Mouse (Mus musculus): ENCODE measurements around the gene Rbl1. TPM values are rescaled to one million over a fixed set of nuclear protein-coding genes. Genes with fewer than 3 reads are reported as not detected.

Rbl1 gene
- polyA plus RNA-seq, 1 experiment from 2014 or later = 23.3 TPM

DNA sequence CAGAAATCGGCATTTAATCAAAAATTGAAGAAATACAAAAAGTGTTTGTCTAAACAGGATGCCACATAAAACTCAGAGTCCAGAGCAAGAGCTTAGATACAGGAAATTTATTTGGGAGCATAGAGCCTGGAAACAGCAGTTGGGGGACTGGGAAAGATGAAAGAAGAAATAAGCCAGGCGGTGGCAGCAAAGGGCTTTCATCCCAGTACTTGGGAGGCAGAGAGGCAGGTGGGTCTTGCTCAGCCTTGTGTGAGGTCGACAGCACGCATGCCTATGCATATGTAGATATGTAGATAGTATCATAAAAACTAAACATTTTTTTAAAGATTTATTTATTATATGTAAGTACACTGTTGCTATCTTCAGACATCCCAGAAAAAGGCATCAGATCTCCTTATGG lies 76.3 kb downstream of the Rbl1 start:
- WGBS = 59% methylated on average over 4 of the region's 4 CpGs
- Histone ChIP-seq H3K36me3 (no peaks in the 10 kb centered on the region), H3K4me1 (replicated peaks) (0 out of 2 replicates have a peak, but pooled peaks cover 10% of the 10 kb centered on the region), H3K9me3 (no peaks in the 10 kb centered on the region), H3K4me2 (replicated peaks) (no peak overlapping the region), H3K4me3 (replicated peaks) (no peak overlapping the region), H3K9ac (no peak overlapping the region), H3K27me3 (replicated peaks) (no peaks in the 10 kb centered on the region), H3K27ac (no peak overlapping the region)
- ATAC-seq = no peak

DNA sequence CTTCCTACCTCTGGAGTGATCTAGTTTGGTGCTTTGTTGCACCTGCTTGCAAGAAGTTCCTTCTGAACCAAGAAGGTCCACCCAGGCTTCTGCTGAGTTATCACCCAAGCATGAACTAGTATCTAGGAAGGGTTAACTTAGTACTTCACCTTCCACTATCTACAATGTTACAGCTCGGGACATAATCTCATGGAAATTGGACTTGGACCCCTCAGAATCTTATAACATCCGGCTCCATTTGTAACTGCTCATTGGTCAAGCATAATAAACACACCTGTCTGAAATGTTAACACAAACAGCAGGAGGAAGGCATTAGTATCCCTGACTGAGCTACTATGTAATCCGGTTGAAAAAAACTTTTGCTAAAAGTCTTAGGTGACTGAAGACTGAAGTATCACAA lies 77.0 kb downstream of the Rbl1 start:
- Histone ChIP-seq H3K4me3 (replicated peaks) (no peak overlapping the region), H3K4me2 (replicated peaks) (peak overlapping the region; percentile 14; the same call in 1 of the 2 replicates), H3K27me3 (replicated peaks) (no peaks in the 10 kb centered on the region), H3K9ac (no peak overlapping the region), H3K4me1 (replicated peaks) (0 out of 2 replicates have a peak, but pooled peaks cover 10% of the 10 kb centered on the region), H3K9me3 (no peaks in the 10 kb centered on the region), H3K27ac (peak overlapping the region; percentile 48; the same call in 1 of the 2 replicates), H3K36me3 (no peaks in the 10 kb centered on the region)
- ATAC-seq = peak; percentile 78
- WGBS = 50% methylated on average over 3 of the region's 3 CpGs

DNA sequence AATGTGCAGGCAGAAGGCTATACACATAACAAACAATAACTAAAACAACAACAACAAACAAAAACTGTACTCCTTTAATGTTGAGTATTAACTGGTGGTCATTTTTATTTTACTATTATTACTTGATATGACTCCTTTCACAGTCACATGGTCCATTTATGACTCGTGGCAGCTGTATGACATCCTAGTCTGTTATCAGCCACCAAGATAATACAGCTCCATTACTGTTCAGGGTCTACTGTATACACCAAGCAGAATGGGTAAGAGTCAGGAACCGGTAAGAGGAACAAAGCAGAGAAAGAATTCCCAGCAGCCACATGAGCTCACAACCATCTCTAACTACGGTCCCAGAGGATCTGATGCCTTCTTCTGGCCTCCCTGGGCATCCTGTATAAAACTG lies 79.1 kb downstream of the Rbl1 start:
- no peaks in the 10 kb centered on the region for H3K27me3 ChIP-seq (replicated peaks)
- ATAC-seq = peak; percentile 68; the same call in 1 of the 2 replicates

DNA sequence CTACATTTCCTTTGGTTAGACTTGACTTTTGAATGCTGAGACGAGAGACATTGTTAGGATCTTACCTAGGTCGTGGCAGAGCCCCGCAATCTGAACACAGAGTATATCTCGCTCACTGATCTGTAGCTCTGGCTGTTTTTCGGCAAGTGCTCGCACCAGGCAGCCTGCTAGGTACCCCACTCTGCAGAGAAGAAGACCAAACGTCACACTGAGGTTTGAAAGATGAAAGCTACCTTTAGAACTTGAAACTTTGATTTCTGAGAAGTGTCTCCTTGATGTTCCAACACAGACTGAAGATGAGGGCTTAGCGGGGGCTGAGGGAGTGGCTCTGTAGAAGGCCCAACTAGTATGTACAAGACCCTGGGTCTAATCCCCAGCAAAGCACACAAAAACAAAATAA lies 82.6 kb downstream of the Rbl1 start:
- WGBS = 87% methylated on average over 8 of the region's 8 CpGs
- 0 out of 2 replicates have a peak, but pooled peaks cover 6% of the 10 kb centered on the region for H3K36me3 ChIP-seq
- no peak for ATAC-seq

More for the DNA sequence above, 79.1 kb downstream of the Rbl1 start:
- H3K9ac ChIP-seq = no peak overlapping the region
- no peak overlapping the region for H3K4me3 ChIP-seq (replicated peaks)
- 0 out of 2 replicates have a peak, but pooled peaks cover 4% of the 10 kb centered on the region for H3K36me3 ChIP-seq
- H3K9me3 ChIP-seq = no peaks in the 10 kb centered on the region
- 0 out of 2 replicates have a peak, but pooled peaks cover 8% of the 10 kb centered on the region for H3K4me1 ChIP-seq (replicated peaks)
- WGBS = 70% methylated on average over 3 of the region's 3 CpGs
- H3K27ac ChIP-seq = no peak overlapping the region
- no peak overlapping the region for H3K4me2 ChIP-seq (replicated peaks)

DNA sequence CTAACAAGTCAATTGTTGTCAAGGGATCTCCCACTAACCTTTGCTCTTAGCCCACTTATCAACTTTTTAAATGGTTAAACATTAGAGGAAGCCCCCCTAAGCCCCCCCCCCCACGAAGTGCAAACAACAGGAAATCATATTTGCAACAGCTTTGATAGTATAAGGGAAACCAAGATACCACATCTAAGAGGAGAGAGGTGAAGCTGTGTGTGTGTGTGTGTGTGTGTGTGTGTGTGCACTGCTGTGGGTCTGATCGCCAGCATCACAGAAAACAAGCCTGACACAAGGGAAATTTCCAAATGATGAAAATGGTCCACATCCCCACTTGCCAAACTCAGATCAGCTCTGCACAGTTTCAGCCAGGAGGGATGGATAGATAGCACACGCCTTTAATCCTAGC lies 85.3 kb downstream of the Rbl1 start:
- Histone ChIP-seq H3K9me3 (no peaks in the 10 kb centered on the region), H3K4me3 (replicated peaks) (no peak overlapping the region), H3K27me3 (replicated peaks) (no peaks in the 10 kb centered on the region), H3K27ac (no peak overlapping the region), H3K9ac (no peak overlapping the region), H3K4me1 (replicated peaks) (no peaks in the 10 kb centered on the region), H3K4me2 (replicated peaks) (no peak overlapping the region), H3K36me3 (peaks cover 16% of the 10 kb centered on the region; the same call in 1 of the 2 replicates)
- ATAC-seq = peak; percentile 44
- 47% methylated on average over 3 of the region's 3 CpGs for WGBS

More for the DNA sequence above, 82.6 kb downstream of the Rbl1 start:
- no peaks in the 10 kb centered on the region for H3K4me1 ChIP-seq (replicated peaks)
- no peak overlapping the region for H3K27ac ChIP-seq
- H3K9me3 ChIP-seq = no peaks in the 10 kb centered on the region
- H3K4me3 ChIP-seq (replicated peaks) = no peak overlapping the region
- H3K27me3 ChIP-seq (replicated peaks) = no peaks in the 10 kb centered on the region
- no peak overlapping the region for H3K9ac ChIP-seq
- H3K4me2 ChIP-seq (replicated peaks) = no peak overlapping the region

DNA sequence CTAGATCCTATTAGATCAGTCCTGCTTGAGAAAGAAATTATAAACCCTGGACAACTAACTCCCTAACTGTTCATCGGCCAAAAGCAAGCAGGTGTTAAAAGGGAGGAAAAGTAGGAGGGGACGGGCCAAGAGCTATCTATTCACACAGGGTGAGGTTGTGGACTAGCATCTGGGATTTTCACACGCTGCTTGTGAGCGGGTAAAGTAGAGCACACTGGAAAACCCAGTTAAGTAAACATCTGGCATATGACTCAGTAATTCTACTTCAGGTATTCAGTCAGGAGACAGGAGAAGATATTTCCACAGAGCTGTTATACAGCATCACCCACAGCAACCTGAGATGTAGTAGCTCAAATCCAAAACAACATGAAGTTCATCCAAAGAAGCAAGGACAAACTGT lies 85.8 kb downstream of the Rbl1 start:
- Histone ChIP-seq H3K4me1 (replicated peaks) (no peaks in the 10 kb centered on the region), H3K36me3 (peaks cover 19% of the 10 kb centered on the region; the same call in 1 of the 2 replicates), H3K9me3 (no peaks in the 10 kb centered on the region), H3K27me3 (replicated peaks) (no peaks in the 10 kb centered on the region), H3K9ac (no peak overlapping the region), H3K4me2 (replicated peaks) (no peak overlapping the region), H3K27ac (no peak overlapping the region), H3K4me3 (replicated peaks) (no peak overlapping the region)
- WGBS = 53% methylated on average over 4 of the region's 4 CpGs
- peak; percentile 77 for ATAC-seq

DNA sequence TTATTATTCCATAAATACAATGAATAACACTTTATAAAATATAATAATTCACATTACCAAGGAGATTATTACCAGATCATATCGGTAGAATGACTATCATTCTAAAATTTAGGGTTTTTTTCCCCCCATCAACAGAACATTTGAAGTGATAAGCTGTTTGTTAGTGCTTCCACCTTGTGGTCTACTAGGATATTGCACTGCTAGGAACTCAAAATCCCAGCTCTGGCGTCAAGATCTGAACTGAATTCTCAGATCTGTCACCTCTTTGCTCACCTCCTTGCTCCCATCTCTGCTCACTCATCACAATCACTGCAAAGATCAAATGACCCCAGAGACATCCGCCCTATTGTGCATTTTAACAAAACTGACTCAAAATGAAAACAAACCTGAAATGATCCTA lies 87.4 kb downstream of the Rbl1 start:
- Histone ChIP-seq H3K27ac (no peak overlapping the region), H3K27me3 (replicated peaks) (no peaks in the 10 kb centered on the region), H3K4me3 (replicated peaks) (no peak overlapping the region), H3K4me1 (replicated peaks) (no peaks in the 10 kb centered on the region), H3K36me3 (peaks cover 22% of the 10 kb centered on the region; the same call in 1 of the 2 replicates), H3K9ac (no peak overlapping the region), H3K4me2 (replicated peaks) (no peak overlapping the region), H3K9me3 (no peaks in the 10 kb centered on the region)
- no peak for ATAC-seq
- 23% methylated on average over 3 of the region's 3 CpGs for WGBS

DNA sequence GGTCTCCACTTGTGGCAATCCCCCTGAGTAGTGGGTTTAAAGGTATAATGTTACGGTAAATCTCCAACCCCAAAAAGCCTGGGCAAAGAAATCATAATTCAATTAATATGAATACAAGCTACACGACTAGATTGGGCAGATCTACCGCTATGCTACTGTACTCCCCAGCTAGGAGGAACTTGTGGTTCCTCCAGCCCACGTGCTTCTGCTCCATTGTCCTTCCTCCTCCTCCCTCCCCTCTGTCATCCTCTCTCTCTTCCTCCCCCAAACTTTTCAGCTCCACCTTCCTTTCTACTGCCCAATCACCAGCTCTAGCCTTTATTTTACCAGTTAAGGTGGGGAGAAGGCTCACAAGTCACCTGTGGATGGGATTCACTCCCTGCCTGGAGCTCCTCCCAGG lies 96.1 kb downstream of the Rbl1 start:
- Histone ChIP-seq H3K36me3 (0 out of 2 replicates have a peak, but pooled peaks cover 2% of the 10 kb centered on the region), H3K9me3 (no peaks in the 10 kb centered on the region), H3K27me3 (replicated peaks) (no peaks in the 10 kb centered on the region), H3K27ac (no peak overlapping the region), H3K4me2 (replicated peaks) (no peak overlapping the region), H3K9ac (no peak overlapping the region), H3K4me3 (replicated peaks) (no peak overlapping the region), H3K4me1 (replicated peaks) (no peaks in the 10 kb centered on the region)
- WGBS = 89% methylated on average over 4 of the region's 4 CpGs
- ATAC-seq = no peak

DNA sequence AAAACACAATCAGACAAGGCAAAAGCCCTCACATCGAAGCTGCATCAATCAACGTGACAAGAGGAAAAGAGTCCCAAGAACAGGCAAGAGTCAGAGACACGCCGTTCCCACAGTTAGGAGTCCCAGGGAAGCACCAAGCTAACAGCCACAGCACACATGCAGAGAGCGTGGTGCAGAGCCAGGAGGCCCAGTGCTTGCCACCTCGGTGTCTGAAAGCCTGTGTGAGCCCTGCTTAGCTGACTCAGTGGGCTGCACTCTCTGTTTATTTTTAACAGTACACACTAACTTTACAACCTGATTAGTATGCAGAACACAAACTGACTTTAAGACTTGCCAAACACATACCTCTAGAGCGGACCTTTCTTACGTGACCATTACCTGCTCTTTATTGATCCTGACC lies 99.9 kb downstream of the Rbl1 start:
- ATAC-seq = no peak
- H3K4me2 ChIP-seq (replicated peaks) = no peak overlapping the region
- no peak overlapping the region for H3K4me3 ChIP-seq (replicated peaks)
- no peak overlapping the region for H3K27ac ChIP-seq
- no peaks in the 10 kb centered on the region for H3K4me1 ChIP-seq (replicated peaks)
- H3K9me3 ChIP-seq = no peaks in the 10 kb centered on the region
- H3K27me3 ChIP-seq (replicated peaks) = no peaks in the 10 kb centered on the region
- no peak overlapping the region for H3K9ac ChIP-seq
- H3K36me3 ChIP-seq = peaks cover 10% of the 10 kb centered on the region; the same call in 1 of the 2 replicates
- 90% methylated on average over 8 of the region's 8 CpGs for WGBS

DNA sequence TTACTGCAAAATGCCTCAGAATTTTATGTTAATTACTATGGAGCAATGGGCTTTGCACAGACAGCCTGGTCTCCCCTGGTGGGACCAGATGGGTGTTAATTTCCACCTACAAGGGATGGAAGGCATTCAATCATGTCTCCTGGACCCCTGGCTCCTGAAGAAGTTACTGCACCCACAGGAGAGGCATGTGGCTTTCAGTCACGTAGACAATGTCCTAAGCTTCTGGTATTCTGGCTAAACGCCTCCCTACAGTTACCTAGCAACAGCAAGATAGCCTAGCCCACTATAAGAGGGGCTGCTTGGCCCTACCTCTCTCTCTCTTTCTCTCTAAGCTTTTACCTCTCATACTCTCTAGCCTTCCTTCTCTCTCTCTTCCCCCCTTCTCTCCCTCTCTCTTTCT lies 102.1 kb downstream of the Rbl1 start:
- no peak for ATAC-seq
- Histone ChIP-seq H3K27me3 (replicated peaks) (no peaks in the 10 kb centered on the region), H3K9me3 (no peaks in the 10 kb centered on the region), H3K36me3 (peaks cover 10% of the 10 kb centered on the region; the same call in 1 of the 2 replicates), H3K4me2 (replicated peaks) (no peak overlapping the region), H3K4me1 (replicated peaks) (no peaks in the 10 kb centered on the region), H3K9ac (no peak overlapping the region), H3K4me3 (replicated peaks) (no peak overlapping the region), H3K27ac (no peak overlapping the region)
- 75% methylated on average over 2 of the region's 2 CpGs for WGBS

DNA sequence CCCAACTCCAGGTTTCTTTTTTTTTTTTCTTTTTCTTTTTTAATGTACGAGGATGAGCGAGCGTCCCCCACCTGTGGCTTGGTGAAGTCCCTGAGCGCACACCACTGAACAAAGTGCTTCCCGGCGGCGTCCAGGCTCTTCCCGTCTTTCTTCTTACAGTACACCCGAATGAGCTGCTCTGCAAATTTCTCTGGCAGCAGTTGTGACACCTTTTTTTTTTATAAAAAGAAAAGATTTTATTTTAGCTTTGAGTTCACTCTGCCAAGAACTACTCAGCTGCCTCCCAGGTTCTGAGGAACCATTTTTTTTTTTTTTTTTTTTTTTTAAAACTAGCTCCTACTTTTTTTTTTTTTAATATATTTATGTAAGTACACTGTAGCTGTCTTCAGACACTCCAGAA lies 102.7 kb downstream of the Rbl1 start:
- Histone ChIP-seq H3K9me3 (no peaks in the 10 kb centered on the region), H3K4me1 (replicated peaks) (no peaks in the 10 kb centered on the region), H3K9ac (no peak overlapping the region), H3K27ac (no peak overlapping the region), H3K4me2 (replicated peaks) (no peak overlapping the region), H3K36me3 (peaks cover 10% of the 10 kb centered on the region; the same call in 1 of the 2 replicates), H3K4me3 (replicated peaks) (no peak overlapping the region), H3K27me3 (replicated peaks) (no peaks in the 10 kb centered on the region)
- ATAC-seq = no peak
- 97% methylated on average over 9 of the region's 9 CpGs for WGBS

DNA sequence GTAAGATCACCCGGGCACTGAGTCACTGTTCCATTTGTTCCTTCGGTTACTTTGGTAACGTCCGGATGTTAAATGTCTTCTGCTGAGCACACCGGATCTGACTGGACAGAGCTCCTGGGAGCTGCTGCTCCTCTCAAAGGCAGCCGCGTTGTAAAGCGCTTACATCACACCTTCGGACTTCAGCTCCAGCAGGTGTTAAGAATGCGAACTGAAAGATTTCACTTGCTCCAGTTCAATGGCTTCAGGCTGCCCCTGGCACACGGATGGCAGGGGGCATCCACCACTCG lies 104.1 kb downstream of the Rbl1 start:
- no peak overlapping the region for H3K27ac ChIP-seq
- H3K4me3 ChIP-seq (replicated peaks) = no peak overlapping the region
- no peak overlapping the region for H3K4me2 ChIP-seq (replicated peaks)
- H3K36me3 ChIP-seq = peaks cover 10% of the 10 kb centered on the region; the same call in 1 of the 2 replicates
- no peak for ATAC-seq
- H3K4me1 ChIP-seq (replicated peaks) = no peaks in the 10 kb centered on the region
- no peaks in the 10 kb centered on the region for H3K9me3 ChIP-seq
- H3K9ac ChIP-seq = no peak overlapping the region
- WGBS = 87% methylated on average over 12 of the region's 12 CpGs
- H3K27me3 ChIP-seq (replicated peaks) = no peaks in the 10 kb centered on the region

DNA sequence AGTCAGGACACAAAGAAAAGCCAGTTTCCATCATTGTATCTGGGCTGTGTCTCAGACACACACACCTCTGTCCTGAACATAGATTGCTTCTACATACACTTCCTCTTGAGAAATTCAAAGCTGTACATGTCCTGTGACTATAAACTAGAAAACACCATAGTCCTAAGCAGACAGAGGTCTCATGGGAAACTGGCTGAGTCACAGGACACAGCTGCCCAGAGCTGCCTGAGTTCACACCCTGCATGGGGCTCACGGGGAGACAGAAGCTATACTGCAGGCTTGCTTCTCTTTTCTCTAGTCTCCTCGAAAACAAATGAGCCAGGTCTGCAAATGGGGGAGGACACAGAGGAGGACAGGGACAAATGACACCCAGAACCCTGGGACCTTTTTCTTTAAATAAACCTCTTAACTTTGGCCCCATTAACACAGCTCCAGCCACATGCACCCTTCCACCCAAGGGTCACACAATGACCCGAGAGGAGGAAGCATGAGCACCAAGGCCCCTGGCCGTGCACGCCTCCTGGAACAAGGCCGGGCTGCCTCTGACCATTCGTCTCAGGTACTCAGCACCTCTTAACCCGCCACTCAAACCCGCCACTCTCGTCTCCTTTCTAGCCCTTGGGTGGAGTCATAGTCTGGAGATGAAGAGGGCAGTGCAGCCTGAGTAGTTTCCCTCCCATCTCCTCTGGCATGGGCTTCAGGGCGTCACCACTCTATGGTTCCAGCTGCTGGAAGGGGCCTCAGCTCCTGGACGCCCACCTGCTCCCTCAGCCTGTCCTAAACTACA lies 104.6 kb downstream of the Rbl1 start:
- ATAC-seq = no peak
- H3K4me2 ChIP-seq (replicated peaks) = no peak overlapping the region
- no peaks in the 10 kb centered on the region for H3K27me3 ChIP-seq (replicated peaks)
- H3K27ac ChIP-seq = no peak overlapping the region
- H3K9ac ChIP-seq = no peak overlapping the region
- 77% methylated on average over 12 of the region's 12 CpGs for WGBS
- no peaks in the 10 kb centered on the region for H3K4me1 ChIP-seq (replicated peaks)
- no peaks in the 10 kb centered on the region for H3K9me3 ChIP-seq
- H3K4me3 ChIP-seq (replicated peaks) = no peak overlapping the region
- peaks cover 8% of the 10 kb centered on the region; the same call in 1 of the 2 replicates for H3K36me3 ChIP-seq
